Mouse (Mus musculus) embryonic facial prominence, embryonic 12.5 days (tissue): ENCODE data around the gene Aen. TPM values are rescaled to one million over a fixed set of nuclear protein-coding genes. Genes with fewer than 3 reads are reported as not detected.
A peak's percentile ranks its signal among the peaks of the same experiment; 100 is the strongest.

Experiments used
- ATAC-seq: fragments of 200-750 bp; cut with Nextera tagmentation; 2 replicates; pipeline ENCODE4 v1.8.0; 2017; ENCODE audit not compliant: insufficient number of reproducible peaks, insufficient read depth, low FRiP score, low TSS enrichment
- H3K27ac ChIP-seq: fragments of 300-500 bp; sonication (generic); 2 replicates; pipeline ENCODE4 v1.5.1; 2016; ENCODE audit warnings: mild to moderate bottlenecking
- H3K27me3 ChIP-seq: fragments of 300-500 bp; sonication (generic); 2 replicates; pipeline ENCODE4 v1.6.1; 2016; ENCODE audit warnings: mild to moderate bottlenecking, moderate library complexity
- H3K36me3 ChIP-seq: fragments of 300-500 bp; sonication (generic); 2 replicates; pipeline ENCODE4 v1.6.1; 2016; ENCODE audit warnings: mild to moderate bottlenecking
- H3K4me1 ChIP-seq: fragments of 300-500 bp; sonication (generic); 2 replicates; pipeline ENCODE4 v1.6.1; 2016
- H3K4me2 ChIP-seq: fragments of 300-500 bp; sonication (generic); replicated peaks from 2 replicates; pipeline ENCODE4 v1.6.1; 2016; ENCODE audit warnings: mild to moderate bottlenecking, moderate library complexity
- H3K4me3 ChIP-seq: fragments of 300-500 bp; sonication (generic); 2 replicates; pipeline ENCODE4 v1.5.1; 2016; ENCODE audit warnings: mild to moderate bottlenecking
- H3K9ac ChIP-seq: fragments of 300-500 bp; sonication (generic); 2 replicates; pipeline ENCODE4 v1.6.1; 2016; ENCODE audit warnings: mild to moderate bottlenecking, moderate library complexity
- H3K9me3 ChIP-seq: fragments of 300-500 bp; sonication (generic); 2 replicates; pipeline ENCODE4 v1.6.1; 2016; ENCODE audit warnings: mild to moderate bottlenecking, moderate library complexity
- WGBS: fragments of 180-500 bp; shearing (Covaris S2); methylation state at CpG from one replicate; pipeline ENCODE4 v1.1.7; 2016; 5-methylcytosine and 5-hydroxymethylcytosine counted together
- microRNA-seq: library from miRNA; unstranded; fragments of <30 nt; microRNA quantifications from one replicate; pipeline ENCODE4, GENCODE M21; 2017
- polyA plus RNA-seq: library from polyadenylated mRNA; unstranded; fragments of >200 nt; fragmentation: Nextera tagmentation; extraction: Ambion mirVana; gene quantifications from 2 replicates; pipeline ENCODE4 v1.2.1, GENCODE M21; 2016

Gene Aen
- polyA plus RNA-seq, 1 experiment from 2014 or later: 43.4 TPM

DNA sequence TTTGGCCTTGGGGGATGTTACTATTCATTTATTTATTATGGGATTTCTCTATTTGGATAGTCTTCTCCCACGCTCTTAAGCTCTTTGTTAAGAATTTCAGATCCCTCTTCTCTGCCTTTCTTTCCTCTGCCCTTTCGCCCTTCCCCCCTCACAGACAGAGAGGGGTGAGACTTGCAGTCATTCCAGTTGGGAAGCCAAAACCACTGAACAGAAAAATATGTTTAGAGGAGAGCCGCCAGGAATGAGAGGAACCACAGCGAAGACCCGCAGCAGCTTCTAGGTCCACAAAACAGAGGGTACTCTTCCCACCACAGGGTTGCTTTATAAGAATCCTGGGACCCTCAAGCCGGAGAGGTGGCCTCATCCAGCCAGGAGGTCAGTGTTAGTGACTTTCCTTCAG is 59.0 kb downstream of the Aen start:
- Histone ChIP-seq H3K36me3 (no peaks in the 10 kb centered on the region), H3K4me2 (no peak overlapping the region), H3K27ac (no peak overlapping the region), H3K4me3 (no peak overlapping the region), H3K9me3 (no peaks in the 10 kb centered on the region), H3K27me3 (no peaks in the 10 kb centered on the region), H3K4me1 (peaks cover 21% of the 10 kb centered on the region), H3K9ac (no peak overlapping the region)
- 77% methylated on average over 6 of the region's 6 CpGs for WGBS
- ATAC-seq: no peak

DNA sequence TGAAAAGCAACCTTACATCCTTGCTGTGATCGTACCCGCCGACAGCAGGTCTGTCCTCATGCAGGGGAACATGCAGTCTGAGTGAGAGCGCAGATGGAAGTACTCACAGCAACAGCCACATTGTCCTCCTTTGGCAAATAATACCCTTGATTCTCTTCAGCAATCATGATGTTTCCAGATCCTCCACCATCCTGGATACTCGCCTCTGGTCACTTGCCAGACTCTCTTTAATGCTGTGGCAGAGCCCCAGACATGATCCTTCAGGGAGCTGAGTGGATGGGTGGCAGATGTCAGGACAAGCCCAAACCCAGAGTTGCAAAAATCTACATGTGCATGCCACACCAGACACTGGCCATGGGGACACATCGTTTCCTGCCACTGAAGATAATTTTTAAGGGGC is 59.4 kb downstream of the Aen start:
- 86% methylated on average over 6 of the region's 6 CpGs for WGBS
- ATAC-seq: no peak
- Histone ChIP-seq H3K9ac (no peak overlapping the region), H3K27ac (no peak overlapping the region), H3K4me1 (peaks cover 21% of the 10 kb centered on the region), H3K9me3 (no peaks in the 10 kb centered on the region), H3K36me3 (no peaks in the 10 kb centered on the region), H3K4me2 (no peak overlapping the region), H3K27me3 (no peaks in the 10 kb centered on the region), H3K4me3 (no peak overlapping the region)

DNA sequence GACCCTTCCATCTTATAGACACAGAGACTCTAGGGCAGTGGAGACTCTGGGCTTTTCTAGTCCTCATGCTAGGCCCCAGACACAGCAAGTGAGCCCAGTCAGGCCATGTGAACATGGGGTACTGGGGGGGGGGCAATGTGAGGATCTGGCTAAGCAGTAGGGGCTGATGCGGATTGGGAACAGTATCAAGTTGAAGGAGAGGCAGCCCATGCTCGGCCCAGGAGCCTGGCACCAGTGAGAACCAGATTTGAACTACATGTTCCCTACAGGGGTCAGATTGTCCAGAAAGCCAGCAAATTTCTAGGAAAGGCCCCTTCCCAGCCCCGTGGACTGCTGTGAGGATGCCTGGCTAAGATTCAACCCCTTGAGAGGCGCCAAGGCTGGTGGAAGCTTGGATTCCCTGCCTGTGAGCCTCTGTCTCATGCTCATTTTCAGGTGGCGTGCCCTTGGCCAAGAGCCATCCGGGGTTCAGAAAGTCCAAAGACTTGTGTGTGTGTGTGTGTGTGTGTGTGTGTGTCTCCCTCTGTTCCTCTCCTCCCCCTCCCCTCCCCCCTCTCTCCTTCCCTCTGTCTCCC is 62.9 kb downstream of the Aen start:
- no peak overlapping the region for H3K4me2 ChIP-seq
- no peak overlapping the region for H3K27ac ChIP-seq
- H3K9ac ChIP-seq: no peak overlapping the region
- peaks cover 15% of the 10 kb centered on the region for H3K4me1 ChIP-seq
- ATAC-seq: no peak
- 65% methylated on average over 6 of the region's 6 CpGs for WGBS
- H3K36me3 ChIP-seq: no peaks in the 10 kb centered on the region
- H3K4me3 ChIP-seq: no peak overlapping the region
- H3K27me3 ChIP-seq: no peaks in the 10 kb centered on the region
- no peaks in the 10 kb centered on the region for H3K9me3 ChIP-seq

Small RNAs within 50 kb of the gene (microRNA-seq; reads per million reads assigned to microRNA genes)
- 26.1 reads per million, percentile 37 among the genes with 10 or more reads in this experiment for gene Mir7-2

Other genes starting within 250 kb of the Aen start
- 2.4 and 2.6 TPM in 2 replicates for gene Ntrk3, start 157.8 kb upstream of the Aen start, polyA plus RNA-seq
- 77.7 and 81.6 TPM in 2 replicates for gene Mrps11, start 112.7 kb upstream of the Aen start, polyA plus RNA-seq
- 62.8 and 64.9 TPM in 2 replicates for gene Mrpl46, start 112.3 kb upstream of the Aen start, polyA plus RNA-seq
- gene Det1, start 48.6 kb upstream of the Aen start, polyA plus RNA-seq: 23.7 and 24.8 TPM in 2 replicates
- gene Isg20, start 17.6 kb downstream of the Aen start, polyA plus RNA-seq: 0.59 TPM in 1 of 2 replicates, not detected in the other
- gene Acan, start 157.6 kb downstream of the Aen start, polyA plus RNA-seq: 4.8 and 8.1 TPM in 2 replicates
- gene Hapln3, start 235.2 kb downstream of the Aen start, polyA plus RNA-seq: 2.0 and 2.5 TPM in 2 replicates